Mouse (Mus musculus): ENCODE results near the gene Ubxn1. TPM values are rescaled to one million over a fixed set of nuclear protein-coding genes. Genes with fewer than 3 reads are reported as not detected.
"Not testable (repeated sequence)": the region's sequence is repeated elsewhere in the genome, so short reads cannot be mapped to it uniquely, and the experiment has no call there.

Gene Ubxn1
- polyA plus RNA-seq (2016; fragmentation: Nextera tagmentation; extraction: Ambion mirVana): 133 and 135 TPM in 2 replicates

DNA sequence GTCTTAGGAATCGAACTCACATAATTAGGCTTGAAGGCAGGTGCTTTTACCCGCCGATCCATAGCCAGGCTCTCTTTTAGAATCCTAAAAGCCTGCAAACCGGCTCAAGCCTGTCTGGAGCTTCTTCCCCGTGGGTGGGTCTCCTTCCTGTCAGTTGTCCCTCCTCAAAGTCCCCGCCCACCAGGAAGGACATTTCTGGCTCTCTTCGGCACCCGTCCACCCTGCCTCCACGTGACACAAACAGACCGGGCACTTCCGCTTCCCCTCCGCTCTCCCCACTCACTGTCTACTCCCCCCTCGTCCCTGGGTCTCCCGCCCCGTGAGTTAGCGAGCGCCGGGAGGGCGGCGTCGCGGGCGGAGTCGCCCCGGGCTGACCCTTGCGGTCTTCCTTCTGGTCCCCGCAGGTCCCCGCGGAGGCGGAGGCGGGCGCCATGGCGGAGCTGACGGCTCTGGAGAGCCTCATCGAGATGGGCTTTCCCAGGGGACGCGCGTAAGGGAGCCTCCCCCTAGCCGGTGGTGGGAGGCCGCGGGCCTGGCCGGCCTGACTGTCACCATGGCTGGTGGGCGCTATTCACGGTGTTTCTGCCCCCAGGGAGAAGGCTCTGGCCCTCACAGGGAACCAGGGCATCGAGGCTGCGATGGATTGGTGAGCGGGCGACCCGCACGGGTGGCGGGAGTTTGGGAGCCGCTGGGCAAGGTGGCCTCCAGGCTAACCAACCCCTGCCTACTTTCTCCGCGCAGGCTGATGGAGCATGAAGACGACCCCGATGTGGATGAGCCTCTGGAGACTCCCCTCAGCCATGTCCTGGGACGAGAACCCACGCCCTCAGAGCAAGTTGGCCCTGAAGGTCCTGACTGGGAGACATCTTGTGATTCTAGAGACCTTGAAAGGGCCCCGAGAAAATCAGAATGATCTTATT, at the start of gene Ubxn1:
Gene Ubxn1 (plus strand): TSS at position 230 of the 920 bp plus-strand sequence.
- ATAC-seq: peak; percentile 96
- H3K36me3 ChIP-seq: peaks cover 35% of the 10 kb centered on the region
- H3K9ac ChIP-seq: peak within 1 kb of the TSS; percentile 91
- under 1% methylated on average over 59 of the region's 59 CpGs for WGBS (ENCODE audit: insufficient replicate concordance)
- H3K4me3 ChIP-seq: peak within 1 kb of the TSS; percentile 78
- peaks cover 40% of the 10 kb centered on the region for H3K4me1 ChIP-seq
- H3K4me2 ChIP-seq: peak within 1 kb of the TSS; percentile 84
- no peaks in the 10 kb centered on the region for H3K9me3 ChIP-seq (replicated peaks)
- H3K27ac ChIP-seq: peak within 1 kb of the TSS; percentile 86
- H3K27me3 ChIP-seq (replicated peaks): no peaks in the 10 kb centered on the region

DNA sequence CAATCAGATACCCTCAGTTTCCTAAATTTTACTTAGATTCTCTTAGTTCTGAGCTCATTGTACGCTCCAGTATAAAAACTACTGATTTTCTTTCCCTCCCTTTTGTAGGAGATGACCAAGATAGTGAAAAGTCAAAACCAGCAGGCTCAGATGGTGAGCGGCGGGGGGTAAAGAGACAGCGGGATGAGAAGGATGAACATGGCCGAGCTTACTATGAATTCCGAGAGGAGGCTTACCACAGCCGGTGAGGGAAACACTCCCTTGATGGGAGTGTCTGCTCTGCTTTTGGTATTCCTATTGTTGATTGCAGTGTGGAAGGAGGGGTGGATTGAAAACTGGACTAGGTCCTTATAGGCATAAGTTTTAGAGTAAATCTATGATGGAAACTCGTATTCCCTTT, 48.6 kb upstream of the Ubxn1 start:
- Histone ChIP-seq H3K27ac (no peak overlapping the region), H3K4me1 (peaks cover 29% of the 10 kb centered on the region), H3K9ac (peak overlapping the region; percentile 99), H3K4me2 (peak overlapping the region; percentile 84), H3K27me3 (replicated peaks) (no peaks in the 10 kb centered on the region), H3K36me3 (peaks cover 59% of the 10 kb centered on the region), H3K9me3 (replicated peaks) (no peaks in the 10 kb centered on the region), H3K4me3 (peak overlapping the region; percentile 100)
- no peak for ATAC-seq
- WGBS (ENCODE audit: insufficient replicate concordance): 83% methylated on average over 8 of the region's 8 CpGs

DNA sequence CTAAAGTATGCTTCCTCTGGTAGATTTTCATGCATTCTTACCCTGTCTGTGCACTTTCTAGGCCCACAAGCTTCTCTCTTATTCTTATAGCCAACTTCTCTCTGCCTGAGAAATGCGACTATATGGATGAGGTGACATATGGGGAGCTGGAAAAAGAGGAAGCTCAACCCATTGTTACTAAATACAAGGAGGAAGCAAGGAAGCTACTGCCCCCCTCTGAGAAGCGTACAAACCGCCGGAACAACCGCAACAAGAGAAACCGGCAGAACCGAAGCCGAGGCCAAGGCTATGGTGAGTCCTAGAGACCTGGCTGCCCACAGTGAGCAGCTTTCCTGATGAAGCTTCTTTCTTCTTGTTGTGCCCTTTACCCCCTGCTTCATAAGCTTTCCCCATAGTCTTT, 41.6 kb upstream of the Ubxn1 start, which contains the start of gene AC129217.1:
Gene AC129217.1 (plus strand): TSS at position 114 of the 400 bp plus-strand sequence.
- no peak for ATAC-seq
- Histone ChIP-seq H3K4me3 (no peak within 1 kb of the TSS), H3K36me3 (peaks cover 99% of the 10 kb centered on the region), H3K4me1 (peaks cover 10% of the 10 kb centered on the region; the same call in 1 of the 2 replicates), H3K27me3 (replicated peaks) (no peaks in the 10 kb centered on the region), H3K27ac (no peak within 1 kb of the TSS), H3K9me3 (replicated peaks) (no peaks in the 10 kb centered on the region), H3K4me2 (no peak within 1 kb of the TSS), H3K9ac (no peak within 1 kb of the TSS)
- WGBS (ENCODE audit: insufficient replicate concordance): 57% methylated on average over 8 of the region's 8 CpGs

DNA sequence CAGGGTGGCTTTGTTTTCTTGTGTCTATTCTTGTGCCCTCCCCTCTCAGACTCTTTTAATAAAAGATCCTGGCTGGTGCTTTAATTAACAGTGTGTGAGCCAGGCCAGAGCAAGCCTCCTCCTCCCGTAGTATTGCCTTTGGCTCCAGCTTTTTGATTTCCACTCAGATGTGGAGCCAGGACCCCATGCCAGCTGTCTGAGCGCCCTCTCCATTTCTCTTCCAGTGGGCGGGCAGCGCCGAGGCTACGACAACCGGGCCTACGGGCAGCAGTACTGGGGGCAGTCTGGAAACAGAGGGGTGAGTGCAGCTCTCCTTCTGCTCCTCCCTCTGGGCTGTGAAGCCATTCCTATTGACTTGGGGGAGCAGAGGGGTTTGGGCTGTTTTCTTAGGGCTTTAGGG, 40.6 kb upstream of the Ubxn1 start:
- Histone ChIP-seq H3K27me3 (replicated peaks) (no peaks in the 10 kb centered on the region), H3K4me3 (no peak overlapping the region), H3K9ac (no peak overlapping the region), H3K4me1 (peaks cover 10% of the 10 kb centered on the region; the same call in 1 of the 2 replicates), H3K4me2 (no peak overlapping the region), H3K27ac (no peak overlapping the region), H3K9me3 (replicated peaks) (no peaks in the 10 kb centered on the region), H3K36me3 (peaks cover 100% of the 10 kb centered on the region)
- ATAC-seq: no peak
- 95% methylated on average over 8 of the region's 8 CpGs for WGBS (ENCODE audit: insufficient replicate concordance)

DNA sequence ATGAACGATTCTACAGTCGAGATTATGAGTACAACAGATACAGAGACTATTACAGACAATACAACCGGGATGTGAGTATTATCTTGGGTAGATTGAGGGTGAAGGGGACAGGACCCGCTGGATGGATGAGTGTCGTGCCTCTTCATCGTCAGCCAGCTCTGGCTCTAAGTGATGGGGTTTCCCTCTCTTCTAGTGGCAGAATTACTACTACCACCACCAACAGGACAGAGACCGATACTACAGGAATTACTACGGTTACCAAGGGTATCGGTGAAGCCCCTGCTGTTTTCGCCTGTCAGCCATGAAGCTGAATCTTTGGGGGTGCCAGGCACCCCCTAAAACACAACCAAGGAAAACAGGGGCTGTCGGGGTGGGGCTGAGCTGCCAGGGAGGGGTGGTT, 40.0 kb upstream of the Ubxn1 start:
- no peak overlapping the region for H3K4me3 ChIP-seq
- H3K27ac ChIP-seq: no peak overlapping the region
- H3K9ac ChIP-seq: no peak overlapping the region
- 90% methylated on average over 11 of the region's 11 CpGs for WGBS (ENCODE audit: insufficient replicate concordance)
- no peaks in the 10 kb centered on the region for H3K9me3 ChIP-seq (replicated peaks)
- H3K36me3 ChIP-seq: peaks cover 100% of the 10 kb centered on the region
- peaks cover 10% of the 10 kb centered on the region; the same call in 1 of the 2 replicates for H3K4me1 ChIP-seq
- H3K4me2 ChIP-seq: no peak overlapping the region
- no peak for ATAC-seq
- H3K27me3 ChIP-seq (replicated peaks): no peaks in the 10 kb centered on the region

DNA sequence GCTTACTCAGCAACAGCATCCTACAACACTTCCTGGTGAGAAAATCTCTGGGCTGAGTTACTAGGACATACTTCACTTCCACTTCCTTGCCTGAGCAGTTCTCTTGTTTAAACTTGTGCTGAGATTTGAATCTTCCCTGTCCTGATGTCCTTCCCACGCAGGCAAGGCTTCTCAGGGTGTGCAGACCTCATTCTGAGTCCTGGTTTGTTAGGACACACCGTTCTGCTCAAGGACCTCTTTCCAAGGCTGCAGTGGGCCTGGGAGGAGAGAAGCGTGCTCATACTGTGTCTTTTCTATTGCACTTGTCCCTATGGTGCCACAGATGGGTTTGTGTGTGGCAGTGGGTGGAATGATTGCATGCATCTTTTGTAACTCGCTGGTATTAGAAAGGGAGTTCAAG, 38.3 kb upstream of the Ubxn1 start:
- 88% methylated on average over 4 of the region's 4 CpGs for WGBS (ENCODE audit: insufficient replicate concordance)
- H3K4me1 ChIP-seq: peaks cover 17% of the 10 kb centered on the region
- ATAC-seq: no peak
- no peak overlapping the region for H3K4me3 ChIP-seq
- H3K27me3 ChIP-seq (replicated peaks): no peaks in the 10 kb centered on the region
- no peak overlapping the region for H3K9ac ChIP-seq
- H3K9me3 ChIP-seq (replicated peaks): no peaks in the 10 kb centered on the region
- H3K27ac ChIP-seq: no peak overlapping the region
- peaks cover 85% of the 10 kb centered on the region for H3K36me3 ChIP-seq
- H3K4me2 ChIP-seq: no peak overlapping the region

DNA sequence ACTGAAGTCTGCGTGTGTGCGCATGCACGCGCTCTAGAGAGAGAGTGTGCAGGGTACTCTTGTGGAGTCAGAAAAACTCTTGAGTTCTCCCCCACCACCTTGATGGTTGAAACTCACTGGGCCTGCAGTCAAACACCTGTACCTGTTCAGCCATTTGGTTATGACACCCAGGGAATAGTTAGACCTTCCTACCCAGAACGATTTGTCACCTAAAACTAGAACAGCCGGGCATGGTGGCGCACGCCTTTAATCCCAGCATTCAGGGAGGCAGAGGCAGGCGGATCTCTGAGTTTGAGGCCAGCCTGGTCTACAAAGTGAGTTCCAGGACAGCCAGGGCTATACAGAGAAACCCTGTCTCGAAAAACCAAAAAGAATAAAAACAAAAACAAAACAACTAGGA, 35.0 kb upstream of the Ubxn1 start:
- not testable (repeated sequence) for H3K27me3 ChIP-seq (replicated peaks); H3K9me3 ChIP-seq (replicated peaks); ATAC-seq; H3K4me3 ChIP-seq; H3K4me2 ChIP-seq; H3K9ac ChIP-seq
- WGBS (ENCODE audit: insufficient replicate concordance): 96% methylated on average over 10 of the region's 10 CpGs
- H3K4me1 ChIP-seq: peaks cover 41% of the 10 kb centered on the region
- H3K27ac ChIP-seq: peak overlapping the region; percentile 92; the same call in 1 of the 2 replicates
- peaks cover 55% of the 10 kb centered on the region for H3K36me3 ChIP-seq

DNA sequence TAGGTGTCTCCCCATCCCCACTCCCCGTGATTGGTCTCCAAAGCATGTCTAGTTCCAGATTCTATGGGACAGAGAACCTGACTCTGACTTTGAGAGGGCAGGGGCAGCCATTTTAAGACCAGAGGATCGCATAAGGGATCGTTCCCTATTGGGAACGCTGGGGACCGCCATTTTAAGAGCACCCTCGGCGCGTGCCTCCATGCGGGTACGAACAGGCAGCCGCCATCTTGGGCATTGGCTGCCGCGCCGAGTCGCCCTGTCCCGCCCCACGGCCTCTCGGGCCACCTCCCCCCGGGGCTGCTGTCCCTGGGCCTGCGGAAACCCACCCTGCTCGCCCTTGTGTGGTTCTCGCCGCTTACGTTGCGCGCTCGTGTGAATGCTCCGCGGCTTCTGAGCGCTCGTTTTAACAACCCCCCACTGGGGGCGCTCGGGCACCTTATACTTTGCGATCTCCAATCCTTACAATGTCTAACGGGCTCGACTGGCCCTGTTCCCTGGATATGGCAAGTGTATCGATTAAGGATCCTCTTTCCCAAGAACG, 34.0 kb upstream of the Ubxn1 start, which contains the start of gene Bscl2:
Gene Bscl2 (plus strand): TSS at position 217 of the 541 bp plus-strand sequence.
- Histone ChIP-seq H3K27ac (peak within 1 kb of the TSS; percentile 92), H3K9ac (peak within 1 kb of the TSS; percentile 79), H3K36me3 (peaks cover 52% of the 10 kb centered on the region), H3K9me3 (replicated peaks) (no peaks in the 10 kb centered on the region), H3K4me2 (peak within 1 kb of the TSS; percentile 93), H3K4me1 (peaks cover 43% of the 10 kb centered on the region), H3K4me3 (peak within 1 kb of the TSS; percentile 69), H3K27me3 (replicated peaks) (no peaks in the 10 kb centered on the region)
- peak; percentile 77 for ATAC-seq
- WGBS (ENCODE audit: insufficient replicate concordance): 1% methylated on average over 38 of the region's 38 CpGs

DNA sequence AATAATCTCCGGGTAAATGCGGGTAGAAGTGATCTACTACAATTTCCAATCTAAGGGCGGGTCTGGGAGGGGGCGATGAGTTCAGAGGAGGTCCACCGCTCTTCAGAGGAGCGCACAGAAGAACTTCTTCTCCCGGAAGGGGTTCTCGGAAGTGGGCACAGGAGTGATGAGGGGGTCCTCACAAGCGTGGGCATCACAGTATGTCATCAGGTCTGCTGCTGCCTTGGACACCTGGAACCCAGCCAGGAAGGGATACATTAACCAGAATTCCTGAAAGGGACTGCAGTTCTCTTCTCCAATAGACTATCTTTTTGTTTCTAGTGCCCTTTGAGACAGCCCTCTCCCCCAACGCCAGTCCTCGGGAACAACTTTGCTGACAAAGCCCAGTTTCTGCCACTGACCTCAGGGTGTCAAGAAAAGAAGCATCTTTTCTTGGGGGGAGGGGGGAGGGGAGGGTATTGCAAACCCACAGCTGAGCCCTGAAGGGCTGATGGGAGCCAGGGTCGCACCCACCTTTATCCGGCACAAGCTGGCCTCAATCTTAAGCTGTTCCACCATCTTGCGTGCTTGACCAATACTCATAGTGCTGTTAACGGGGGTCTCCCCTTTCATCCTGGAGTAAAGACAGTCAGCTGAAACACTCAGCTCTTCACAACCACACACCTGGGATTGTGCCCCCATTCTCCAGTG, 33.1 kb upstream of the Ubxn1 start:
- peak overlapping the region; percentile 93 for H3K4me2 ChIP-seq
- peaks cover 43% of the 10 kb centered on the region for H3K4me1 ChIP-seq
- ATAC-seq: peak; percentile 9; the same call in 1 of the 2 replicates
- H3K9ac ChIP-seq: peak overlapping the region; percentile 79
- H3K36me3 ChIP-seq: peaks cover 49% of the 10 kb centered on the region
- WGBS (ENCODE audit: insufficient replicate concordance): 24% methylated on average over 15 of the region's 15 CpGs
- no peaks in the 10 kb centered on the region for H3K9me3 ChIP-seq (replicated peaks)
- no peaks in the 10 kb centered on the region for H3K27me3 ChIP-seq (replicated peaks)
- H3K4me3 ChIP-seq: peak overlapping the region; percentile 69
- H3K27ac ChIP-seq: peak overlapping the region; percentile 92

DNA sequence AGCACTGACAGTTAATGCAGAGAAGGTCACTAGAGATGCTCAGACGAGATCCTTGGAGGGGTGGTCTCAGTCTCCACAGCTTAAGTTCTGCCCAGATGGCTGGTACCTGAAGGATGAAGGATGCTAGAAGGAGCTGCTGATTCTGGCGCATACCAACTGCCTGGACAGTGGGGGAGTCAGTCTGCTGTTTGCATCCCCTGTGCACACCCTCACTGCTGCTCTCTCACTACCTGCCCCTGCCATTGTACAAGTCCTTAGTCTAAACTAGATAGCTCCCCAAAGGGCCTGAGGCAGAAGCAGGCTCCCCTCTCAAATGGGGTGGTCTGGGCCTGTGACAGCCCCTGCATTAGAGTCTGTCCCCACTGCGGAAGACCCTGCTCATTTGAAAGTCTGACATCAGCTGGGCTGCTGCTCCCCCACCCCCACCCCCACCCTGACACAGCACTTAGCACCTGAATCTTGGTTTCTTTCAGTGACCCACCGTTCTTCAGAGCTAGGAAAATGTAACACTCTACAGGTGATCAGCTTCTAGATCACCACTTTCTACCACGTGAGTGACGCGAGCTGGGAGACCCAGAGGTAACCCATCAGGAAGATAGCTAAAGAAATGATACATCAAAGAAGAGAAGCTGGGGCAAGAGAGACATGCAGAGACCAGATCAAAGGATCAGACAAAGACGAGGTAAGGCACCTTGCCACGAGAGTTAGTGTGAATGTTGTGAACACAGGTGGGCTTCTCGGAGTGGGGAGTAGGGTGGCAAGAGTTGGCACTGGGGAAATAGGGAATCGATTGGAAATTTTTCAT, 32.0 kb upstream of the Ubxn1 start, which contains the start of gene Gng3:
Gene Gng3 (minus strand): TSS at position 92 of the 805 bp plus-strand sequence.
- WGBS (ENCODE audit: insufficient replicate concordance): 78% methylated on average over 11 of the region's 11 CpGs
- H3K4me3 ChIP-seq: peak within 1 kb of the TSS; percentile 69
- H3K27ac ChIP-seq: peak within 1 kb of the TSS; percentile 92
- H3K4me2 ChIP-seq: peak within 1 kb of the TSS; percentile 93
- no peak for ATAC-seq
- peaks cover 41% of the 10 kb centered on the region for H3K36me3 ChIP-seq
- H3K9me3 ChIP-seq (replicated peaks): no peaks in the 10 kb centered on the region
- H3K4me1 ChIP-seq: peaks cover 43% of the 10 kb centered on the region
- H3K27me3 ChIP-seq (replicated peaks): no peaks in the 10 kb centered on the region
- H3K9ac ChIP-seq: peak within 1 kb of the TSS; percentile 79

All from liver, embryonic 12.5 days (tissue).